Mouse (Mus musculus): Measurements from ENCODE around the gene Fryl.

Gene Fryl

GRCm38 (mm10) chr5:73256352-73257065, at the start of gene Fryl:
Gene Fryl, minus strand, starts transcription at chr5:73256619.
- DNase-seq = peak; percentile 86 to 91

- no peak for DNase-seq
Measured at GRCm38 (mm10) chr5:73304507-73304906, 48.1 kb upstream of the Fryl start.

GRCm38 (mm10) chr5:73301601-73302307, 45.3 kb upstream of the Fryl start:
- DNase-seq = no peak

- no peak for DNase-seq
Measured at GRCm38 (mm10) chr5:73295916-73296315, 39.5 kb upstream of the Fryl start.

GRCm38 (mm10) chr5:73295016-73295415, 38.6 kb upstream of the Fryl start:
- DNase-seq = no peak

- no peak for DNase-seq
Measured at GRCm38 (mm10) chr5:73293458-73293827, 37.0 kb upstream of the Fryl start.

GRCm38 (mm10) chr5:73292502-73293457, 36.4 kb upstream of the Fryl start, which contains the start of gene Ociad1:
Gene Ociad1, plus strand, starts transcription at chr5:73292784.
- DNase-seq = peak; percentile 86 to 87

- no peak for DNase-seq
Measured at GRCm38 (mm10) chr5:73289900-73290299, 33.5 kb upstream of the Fryl start.

GRCm38 (mm10) chr5:73286603-73287002, 30.2 kb upstream of the Fryl start:
- DNase-seq = no peak

GRCm38 (mm10) chr5:73285470-73285978, 29.1 kb upstream of the Fryl start:
- no peak for DNase-seq

GRCm38 (mm10) chr5:73284046-73284445, 27.6 kb upstream of the Fryl start:
- no peak for DNase-seq

- no peak for DNase-seq
Measured at GRCm38 (mm10) chr5:73280567-73280850, 24.1 kb upstream of the Fryl start.

- DNase-seq = no peak
Measured at GRCm38 (mm10) chr5:73279732-73280566, 23.5 kb upstream of the Fryl start.

- DNase-seq = no peak
Measured at GRCm38 (mm10) chr5:73279190-73279589, 22.8 kb upstream of the Fryl start.

GRCm38 (mm10) chr5:73274941-73275340, 18.5 kb upstream of the Fryl start:
- no peak for DNase-seq

GRCm38 (mm10) chr5:73273171-73273570, 16.8 kb upstream of the Fryl start:
- DNase-seq = no peak

- DNase-seq = no peak
Measured at GRCm38 (mm10) chr5:73270612-73271011, 14.2 kb upstream of the Fryl start.

- DNase-seq = no peak
Measured at GRCm38 (mm10) chr5:73268636-73269213, 12.3 kb upstream of the Fryl start.

- peak; percentile 37 to 57 for DNase-seq
Measured at GRCm38 (mm10) chr5:73265460-73265859, 9.0 kb upstream of the Fryl start.

GRCm38 (mm10) chr5:73264122-73264521, 7.7 kb upstream of the Fryl start:
- DNase-seq = no peak

- DNase-seq = no peak
Measured at GRCm38 (mm10) chr5:73257723-73258122, 1.3 kb upstream of the Fryl start.

- DNase-seq = no peak
Measured at GRCm38 (mm10) chr5:73257096-73257495, 677 bp upstream of the Fryl start.
